Mouse (Mus musculus) layer of hippocampus, adult 9-10 months (tissue): Measurements from ENCODE around the gene 1700012A03Rik.

Source experiments
- DNase-seq: peaks from one replicate; pipeline ENCODE4 v3.0.0; 2022; ENCODE audit warnings: low spot score

The 1700012A03Rik gene

GRCm38 (mm10) chr6:32093312-32093711, 43.3 kb downstream of the 1700012A03Rik start:
- DNase-seq: no peak

- no peak for DNase-seq
Observed at GRCm38 (mm10) chr6:32105547-32106275, 55.7 kb downstream of the 1700012A03Rik start.
